Mouse (Mus musculus) limb, embryonic 14.5 days (tissue): ENCODE results near the gene Myl10. TPM values are rescaled to one million over a fixed set of nuclear protein-coding genes. Genes with fewer than 3 reads are reported as not detected.

Experiments
- ATAC-seq: fragments of 200-750 bp; cut with Nextera tagmentation; 2 replicates; pipeline ENCODE4 v1.8.0; 2017; ENCODE audit warnings: low read depth, moderate number of reproducible peaks, moderate TSS enrichment; ENCODE audit not compliant: low FRiP score
- DNase-seq: peaks from one replicate; pipeline ENCODE4 v3.0.0-alpha.2; 2015; ENCODE audit warnings: low spot score
- H3K27ac ChIP-seq: fragments of 300-500 bp; sonication (generic); replicated peaks from 2 replicates; pipeline ENCODE4 v1.5.1; 2014; ENCODE audit warnings: low read depth, mild to moderate bottlenecking, low read length, moderate library complexity, mixed read lengths
- H3K27me3 ChIP-seq: fragments of 300-500 bp; sonication (generic); 2 replicates; pipeline ENCODE4 v1.6.1; 2014; ENCODE audit warnings: low read length, mixed read lengths; ENCODE audit not compliant: control insufficient read depth, insufficient read depth
- H3K36me3 ChIP-seq: fragments of 300-500 bp; sonication (generic); 2 replicates; pipeline ENCODE4 v1.6.1; 2014; ENCODE audit warnings: mild to moderate bottlenecking, low read length, moderate library complexity, mixed read lengths; ENCODE audit not compliant: control insufficient read depth, insufficient read depth
- H3K4me1 ChIP-seq: fragments of 300-500 bp; sonication (generic); 2 replicates; pipeline ENCODE4 v1.6.1; 2014; ENCODE audit warnings: antibody characterized with exemption, low read length, mixed read lengths; ENCODE audit not compliant: control insufficient read depth, insufficient read depth
- H3K4me2 ChIP-seq: fragments of 300-500 bp; sonication (generic); replicated peaks from 2 replicates; pipeline ENCODE4 v1.6.1; 2014; ENCODE audit warnings: low read depth, mild to moderate bottlenecking, low read length, moderate library complexity; ENCODE audit not compliant: severe bottlenecking
- H3K4me3 ChIP-seq: fragments of 300-500 bp; sonication (generic); replicated peaks from 2 replicates; pipeline ENCODE4 v1.5.1; 2014; ENCODE audit warnings: low read length
- H3K9ac ChIP-seq: fragments of 300-500 bp; sonication (generic); 2 replicates; pipeline ENCODE4 v1.6.1; 2014; ENCODE audit warnings: mild to moderate bottlenecking, low read depth, low read length, moderate library complexity; ENCODE audit not compliant: severe bottlenecking
- H3K9me3 ChIP-seq: fragments of 300-500 bp; sonication (generic); 2 replicates; pipeline ENCODE4 v1.6.1; 2016; ENCODE audit warnings: low read length; ENCODE audit not compliant: control insufficient read depth
- POLR2A ChIP-seq: fragments of 200-500 bp; IDR thresholded peaks from 2 replicates; pipeline ENCODE4 v1.8.0; 2012; ENCODE audit warnings: inconsistent platforms, mild to moderate bottlenecking, moderate library complexity, borderline replicate concordance; ENCODE audit not compliant: insufficient read depth, insufficient read length; ENCODE audit errors: extremely low read depth
- WGBS: fragments of 180-500 bp; shearing (Covaris S2); extraction: QIAGEN DNeasy Blood & Tissue Kit; methylation state at CpG from one replicate; pipeline ENCODE4 v1.1.7; 2014; 5-methylcytosine and 5-hydroxymethylcytosine counted together
- polyA plus RNA-seq, 2 experiments: library from polyadenylated mRNA; depleted of rRNA in 1 of 2; stranded (reverse) in 1 of 2; unstranded in 1 of 2; fragments of >200 nt; fragmentation: Nextera tagmentation in 1 of 2; extraction: Ambion mirVana in 1 of 2; gene quantifications; 2 replicates each; pipeline versions ENCODE4 v1.2.1 to v1.2.3; 2012 to 2014

Myl10 gene
- polyA plus RNA-seq (2012; rRNA removed) (not detected in 2 replicates), polyA plus RNA-seq (2014; fragmentation: Nextera tagmentation; extraction: Ambion mirVana) (not detected in 2 replicates)

DNA sequence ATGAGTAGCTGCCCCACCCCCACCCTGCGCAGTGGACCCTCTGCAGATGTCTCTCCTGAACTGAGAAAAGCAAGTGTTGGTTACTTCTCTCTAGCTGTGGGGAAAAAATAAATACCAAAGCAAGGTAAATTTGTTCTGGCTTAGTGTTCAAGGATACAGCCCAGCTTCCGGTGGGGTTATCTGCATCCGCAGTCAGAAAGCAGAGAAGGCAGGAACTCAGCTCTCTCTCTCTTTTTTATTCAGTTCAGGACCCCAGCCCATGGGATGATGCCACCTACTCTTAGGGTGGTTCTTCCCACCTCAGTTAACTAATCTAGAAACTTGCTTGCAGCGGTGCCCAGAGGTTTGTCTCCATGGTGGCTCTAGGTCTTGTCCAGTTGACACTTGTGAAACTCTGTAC, at the start of gene Myl10:
Myl10 (plus strand) TSS at position 363 of the 400 bp plus-strand sequence.
- H3K9ac ChIP-seq: no peak within 1 kb of the TSS
- no peaks in the 10 kb centered on the region for H3K9me3 ChIP-seq
- H3K36me3 ChIP-seq: no peaks in the 10 kb centered on the region
- no peak within 1 kb of the TSS for H3K4me2 ChIP-seq
- H3K4me3 ChIP-seq: no peak within 1 kb of the TSS
- 86% methylated on average over 4 of the region's 4 CpGs for WGBS
- no peak within 1 kb of the TSS for H3K27ac ChIP-seq
- H3K4me1 ChIP-seq: no peaks in the 10 kb centered on the region
- no peaks in the 10 kb centered on the region for H3K27me3 ChIP-seq
- DNase-seq: no peak
- no peak for TF ChIP-seq POLR2A
- ATAC-seq: no peak

DNA sequence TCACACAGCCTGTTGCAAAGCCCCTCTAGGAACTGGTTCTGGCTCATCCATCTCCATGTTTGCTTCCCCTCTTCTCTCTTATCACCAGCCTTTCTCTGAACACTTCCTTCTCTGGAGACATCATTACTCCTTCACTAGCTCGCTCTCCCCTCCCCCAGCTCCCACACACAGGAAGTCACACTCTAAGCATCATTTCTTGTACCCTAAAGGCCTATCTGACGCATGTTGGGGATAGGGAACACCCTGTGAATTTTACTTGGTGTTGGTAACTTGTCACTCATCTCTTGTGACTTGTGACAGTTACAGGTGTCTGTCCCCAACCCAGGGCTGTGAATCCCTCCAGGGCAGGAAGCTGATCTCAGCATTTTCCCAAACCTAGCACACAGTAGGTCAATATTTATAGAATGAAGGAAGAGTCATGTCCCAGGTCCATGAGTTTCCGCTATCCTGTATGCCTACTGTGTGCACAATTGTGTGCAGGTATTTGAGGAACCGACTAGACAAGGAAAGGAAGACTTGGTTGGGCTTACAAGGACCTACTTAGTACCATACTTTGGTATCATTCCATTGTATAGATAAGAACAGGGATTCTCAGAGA, 46.1 kb upstream of the Myl10 start:
- 87% methylated on average over 4 of the region's 4 CpGs for WGBS
- no peak for TF ChIP-seq POLR2A
- no peak for DNase-seq
- Histone ChIP-seq H3K4me2 (no peak overlapping the region), H3K9me3 (0 out of 2 replicates have a peak, but pooled peaks cover 3% of the 10 kb centered on the region), H3K27me3 (no peaks in the 10 kb centered on the region), H3K27ac (no peak overlapping the region), H3K4me1 (peaks cover 5% of the 10 kb centered on the region; the same call in 1 of the 2 replicates), H3K9ac (no peak overlapping the region), H3K36me3 (no peaks in the 10 kb centered on the region), H3K4me3 (no peak overlapping the region)
- no peak for ATAC-seq

DNA sequence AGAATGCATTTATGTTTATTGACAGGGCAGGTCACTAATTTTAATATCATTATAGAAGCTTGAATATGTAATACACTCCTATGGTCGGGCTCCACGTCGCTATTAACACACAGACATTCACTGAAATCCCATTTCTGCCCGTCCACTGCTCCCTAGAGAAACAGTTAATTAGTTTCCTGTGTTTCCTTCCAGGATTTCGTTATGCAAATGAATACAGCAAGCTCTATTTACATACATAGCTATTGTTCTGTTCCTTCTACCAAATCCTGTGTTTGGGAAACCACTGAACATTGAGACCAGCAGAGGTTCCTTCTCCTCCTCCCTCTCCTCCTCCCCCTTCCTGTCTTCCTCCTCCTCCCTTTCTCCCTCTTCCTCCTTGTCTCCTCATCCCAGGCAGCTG, 43.9 kb upstream of the Myl10 start:
- no peaks in the 10 kb centered on the region for H3K27me3 ChIP-seq
- no peak overlapping the region for H3K27ac ChIP-seq
- no peak overlapping the region for H3K4me2 ChIP-seq
- WGBS: 69% methylated on average over 5 of the region's 5 CpGs
- DNase-seq (no peak), ATAC-seq (no peak)
- peaks cover 5% of the 10 kb centered on the region; the same call in 1 of the 2 replicates for H3K4me1 ChIP-seq
- no peaks in the 10 kb centered on the region for H3K36me3 ChIP-seq
- 0 out of 2 replicates have a peak, but pooled peaks cover 3% of the 10 kb centered on the region for H3K9me3 ChIP-seq
- no peak overlapping the region for H3K4me3 ChIP-seq
- H3K9ac ChIP-seq: no peak overlapping the region
- TF ChIP-seq POLR2A: no peak

DNA sequence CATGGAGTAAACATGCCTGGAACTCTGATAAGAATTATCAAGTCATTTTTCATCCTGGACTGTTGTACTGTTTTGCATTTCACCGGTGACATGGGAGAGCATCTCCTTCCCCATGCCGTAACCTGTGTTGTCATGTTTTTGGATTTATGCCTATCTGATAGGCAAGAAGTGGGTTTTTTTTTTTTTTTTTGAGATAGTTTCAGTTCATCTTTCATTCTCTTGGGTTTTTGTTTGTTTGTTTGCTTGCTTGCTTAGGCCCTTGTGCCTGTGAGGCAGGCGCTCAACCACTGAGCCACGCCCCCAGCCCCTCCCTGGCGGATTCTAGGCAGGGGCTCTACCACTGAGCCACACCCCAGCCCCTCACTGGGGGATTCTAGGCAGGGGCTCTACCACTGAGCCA, 43.3 kb upstream of the Myl10 start:
- no peak for DNase-seq
- no peak for TF ChIP-seq POLR2A
- H3K4me3 ChIP-seq: no peak overlapping the region
- H3K4me1 ChIP-seq: peaks cover 5% of the 10 kb centered on the region; the same call in 1 of the 2 replicates
- no peaks in the 10 kb centered on the region for H3K36me3 ChIP-seq
- H3K9ac ChIP-seq: no peak overlapping the region
- 93% methylated on average over 5 of the region's 5 CpGs for WGBS
- ATAC-seq: no peak
- H3K27ac ChIP-seq: no peak overlapping the region
- no peak overlapping the region for H3K4me2 ChIP-seq
- H3K9me3 ChIP-seq: 0 out of 2 replicates have a peak, but pooled peaks cover 3% of the 10 kb centered on the region
- no peaks in the 10 kb centered on the region for H3K27me3 ChIP-seq

DNA sequence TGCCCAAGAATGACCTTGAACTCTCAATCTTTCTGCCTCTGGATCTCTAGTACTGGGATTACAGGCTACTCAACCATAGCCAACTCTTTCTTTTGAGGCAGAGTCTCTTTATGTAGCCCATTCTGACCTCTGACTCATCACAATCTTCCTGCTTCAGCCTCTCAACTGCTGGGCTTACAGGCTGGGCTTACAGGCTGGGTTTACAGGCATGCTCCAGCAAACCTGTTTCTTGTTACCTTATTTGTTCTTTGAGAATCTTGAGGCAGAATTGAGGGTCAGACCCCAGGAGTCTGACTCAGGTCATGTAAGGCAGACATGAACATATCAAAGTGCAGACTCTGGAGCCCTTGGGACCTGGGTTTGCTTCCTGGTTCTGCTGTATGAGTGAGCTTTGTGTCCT, 38.5 kb upstream of the Myl10 start:
- no peaks in the 10 kb centered on the region for H3K36me3 ChIP-seq
- no peak for DNase-seq
- H3K4me3 ChIP-seq: no peak overlapping the region
- TF ChIP-seq POLR2A: no peak
- no peak overlapping the region for H3K27ac ChIP-seq
- H3K27me3 ChIP-seq: no peaks in the 10 kb centered on the region
- H3K9ac ChIP-seq: no peak overlapping the region
- no peaks in the 10 kb centered on the region for H3K4me1 ChIP-seq
- 0 out of 2 replicates have a peak, but pooled peaks cover 3% of the 10 kb centered on the region for H3K9me3 ChIP-seq
- no peak overlapping the region for H3K4me2 ChIP-seq
- ATAC-seq: no peak
